Mouse (Mus musculus) stomach, embryonic 16.5 days (tissue): ENCODE data around the gene Lrrc45. TPM values are rescaled to one million over a fixed set of nuclear protein-coding genes. Genes with fewer than 3 reads are reported as not detected.
A peak's percentile ranks its signal among the peaks of the same experiment; 100 is the strongest.

Source experiments
- ATAC-seq: fragments of 200-750 bp; cut with Nextera tagmentation; 2 replicates; pipeline ENCODE4 v1.8.0; 2017; ENCODE audit warnings: moderate number of reproducible peaks, moderate TSS enrichment; ENCODE audit not compliant: insufficient read depth, low FRiP score
- H3K27ac ChIP-seq: fragments of 300-500 bp; sonication (generic); 2 replicates; pipeline ENCODE4 v1.5.1; 2014; ENCODE audit warnings: low read length
- H3K27me3 ChIP-seq: fragments of 300-500 bp; sonication (generic); 2 replicates; pipeline ENCODE4 v1.6.1; 2014; ENCODE audit warnings: low read length, control low read depth, mixed read lengths; ENCODE audit not compliant: control insufficient read depth, insufficient read depth
- H3K36me3 ChIP-seq: fragments of 300-500 bp; sonication (generic); 2 replicates; pipeline ENCODE4 v1.6.1; 2014; ENCODE audit warnings: low read length; ENCODE audit not compliant: control insufficient read depth, insufficient read depth
- H3K4me1 ChIP-seq: fragments of 300-500 bp; sonication (generic); 2 replicates; pipeline ENCODE4 v1.6.1; 2014; ENCODE audit warnings: low read length, control low read depth, mixed read lengths; ENCODE audit not compliant: control insufficient read depth, insufficient read depth
- H3K4me2 ChIP-seq: fragments of 300-500 bp; sonication (generic); 2 replicates; pipeline ENCODE4 v1.6.1; 2014; ENCODE audit warnings: low read depth, low read length, mixed read lengths
- H3K4me3 ChIP-seq: fragments of 300-500 bp; sonication (generic); replicated peaks from 2 replicates; pipeline ENCODE4 v1.5.1; 2014; ENCODE audit warnings: mild to moderate bottlenecking, low read length
- H3K9ac ChIP-seq: fragments of 300-500 bp; sonication (generic); 2 replicates; pipeline ENCODE4 v1.6.1; 2014; ENCODE audit warnings: low read length
- H3K9me3 ChIP-seq: fragments of 300-500 bp; sonication (generic); replicated peaks from 2 replicates; pipeline ENCODE4 v1.6.1; 2016; ENCODE audit warnings: low read length, control low read depth; ENCODE audit not compliant: control insufficient read depth
- WGBS: fragments of 180-500 bp; shearing (Covaris S2); extraction: QIAGEN DNeasy Blood & Tissue Kit; methylation state at CpG from one replicate; pipeline ENCODE4 v1.1.7; 2014; 5-methylcytosine and 5-hydroxymethylcytosine counted together
- polyA plus RNA-seq: library from polyadenylated mRNA; unstranded; fragments of >200 nt; fragmentation: Nextera tagmentation; extraction: Ambion mirVana; gene quantifications from 2 replicates; pipeline ENCODE4 v1.2.1, GENCODE M21; 2015

Lrrc45 gene
- polyA plus RNA-seq, 1 experiment from 2014 or later, result 59.1 TPM

- H3K4me1 ChIP-seq, result peaks cover 10% of the 10 kb centered on the region
- WGBS, result 34% methylated on average over 12 of the region's 12 CpGs
- H3K27ac ChIP-seq, result peak overlapping the region; percentile 43; the same call in 1 of the 2 replicates
- H3K36me3 ChIP-seq, result no peaks in the 10 kb centered on the region
- no peaks in the 10 kb centered on the region for H3K9me3 ChIP-seq
- H3K4me2 ChIP-seq, result no peak overlapping the region
- no peaks in the 10 kb centered on the region for H3K27me3 ChIP-seq
- no peak overlapping the region for H3K9ac ChIP-seq
- H3K4me3 ChIP-seq, result no peak overlapping the region
- peak; percentile 21; the same call in 1 of the 2 replicates for ATAC-seq
These were observed 18.1 kb upstream of the Lrrc45 start for GRCm38 (mm10) chr11:120695641-120696040.

GRCm38 (mm10) chr11:120696568-120696967 is 17.2 kb upstream of the Lrrc45 start:
- WGBS, result 88% methylated on average over 6 of the region's 6 CpGs
- no peaks in the 10 kb centered on the region for H3K27me3 ChIP-seq
- H3K36me3 ChIP-seq, result no peaks in the 10 kb centered on the region
- no peak overlapping the region for H3K9ac ChIP-seq
- ATAC-seq, result no peak
- H3K4me2 ChIP-seq, result no peak overlapping the region
- H3K27ac ChIP-seq, result no peak overlapping the region
- H3K9me3 ChIP-seq, result no peaks in the 10 kb centered on the region
- no peak overlapping the region for H3K4me3 ChIP-seq
- peaks cover 10% of the 10 kb centered on the region for H3K4me1 ChIP-seq

GRCm38 (mm10) chr11:120697741-120698140 is 16.0 kb upstream of the Lrrc45 start:
- Histone ChIP-seq H3K27ac (peak overlapping the region; percentile 83), H3K36me3 (no peaks in the 10 kb centered on the region), H3K9me3 (no peaks in the 10 kb centered on the region), H3K4me2 (no peak overlapping the region), H3K27me3 (no peaks in the 10 kb centered on the region), H3K4me3 (no peak overlapping the region), H3K9ac (0 out of 2 replicates have a peak overlapping the region, but pooled peaks have one; percentile 34), H3K4me1 (peaks cover 10% of the 10 kb centered on the region)
- WGBS, result 45% methylated on average over 10 of the region's 10 CpGs
- peak; percentile 56; the same call in 1 of the 2 replicates for ATAC-seq

GRCm38 (mm10) chr11:120703696-120704454 is 9.8 kb upstream of the Lrrc45 start:
- no peaks in the 10 kb centered on the region for H3K9me3 ChIP-seq
- peak overlapping the region; percentile 17; the same call in 1 of the 2 replicates for H3K9ac ChIP-seq
- no peak overlapping the region for H3K4me2 ChIP-seq
- H3K4me3 ChIP-seq, result no peak overlapping the region
- ATAC-seq, result no peak
- peaks cover 29% of the 10 kb centered on the region for H3K4me1 ChIP-seq
- no peaks in the 10 kb centered on the region for H3K36me3 ChIP-seq
- peak overlapping the region; percentile 25; the same call in 1 of the 2 replicates for H3K27ac ChIP-seq
- H3K27me3 ChIP-seq, result no peaks in the 10 kb centered on the region
- WGBS, result 44% methylated on average over 15 of the region's 15 CpGs

- Histone ChIP-seq H3K4me1 (peaks cover 37% of the 10 kb centered on the region), H3K36me3 (no peaks in the 10 kb centered on the region), H3K4me2 (no peak overlapping the region), H3K9me3 (no peaks in the 10 kb centered on the region), H3K27ac (peak overlapping the region; percentile 25; the same call in 1 of the 2 replicates), H3K9ac (peak overlapping the region; percentile 32; the same call in 1 of the 2 replicates), H3K27me3 (no peaks in the 10 kb centered on the region), H3K4me3 (no peak overlapping the region)
- ATAC-seq, result no peak
- WGBS, result 29% methylated on average over 8 of the region's 8 CpGs
These were observed 9.0 kb upstream of the Lrrc45 start for GRCm38 (mm10) chr11:120704486-120705325.

GRCm38 (mm10) chr11:120706120-120706519 is 7.6 kb upstream of the Lrrc45 start:
- H3K9me3 ChIP-seq, result no peaks in the 10 kb centered on the region
- 54% methylated on average over 5 of the region's 5 CpGs for WGBS
- no peak overlapping the region for H3K4me2 ChIP-seq
- no peaks in the 10 kb centered on the region for H3K27me3 ChIP-seq
- no peak overlapping the region for H3K4me3 ChIP-seq
- ATAC-seq, result no peak
- H3K4me1 ChIP-seq, result peaks cover 41% of the 10 kb centered on the region
- no peak overlapping the region; the same call in 1 of the 2 replicates for H3K9ac ChIP-seq
- 0 out of 2 replicates have a peak overlapping the region, but pooled peaks have one; percentile 12 for H3K27ac ChIP-seq
- H3K36me3 ChIP-seq, result no peaks in the 10 kb centered on the region

GRCm38 (mm10) chr11:120707225-120707624 is 6.5 kb upstream of the Lrrc45 start:
- 33% methylated on average over 12 of the region's 12 CpGs for WGBS
- no peak overlapping the region for H3K4me3 ChIP-seq
- H3K4me1 ChIP-seq, result peaks cover 41% of the 10 kb centered on the region
- H3K27me3 ChIP-seq, result no peaks in the 10 kb centered on the region
- peak overlapping the region; percentile 30 for H3K9ac ChIP-seq
- no peak overlapping the region for H3K27ac ChIP-seq
- H3K9me3 ChIP-seq, result no peaks in the 10 kb centered on the region
- no peaks in the 10 kb centered on the region for H3K36me3 ChIP-seq
- no peak for ATAC-seq
- no peak overlapping the region for H3K4me2 ChIP-seq

GRCm38 (mm10) chr11:120707969-120708368 is 5.8 kb upstream of the Lrrc45 start:
- H3K36me3 ChIP-seq, result no peaks in the 10 kb centered on the region
- no peak overlapping the region for H3K4me2 ChIP-seq
- 40% methylated on average over 5 of the region's 5 CpGs for WGBS
- no peak overlapping the region for H3K4me3 ChIP-seq
- peak overlapping the region; percentile 15; the same call in 1 of the 2 replicates for H3K9ac ChIP-seq
- no peak for ATAC-seq
- no peaks in the 10 kb centered on the region for H3K27me3 ChIP-seq
- peaks cover 43% of the 10 kb centered on the region for H3K4me1 ChIP-seq
- H3K27ac ChIP-seq, result peak overlapping the region; percentile 61
- H3K9me3 ChIP-seq, result no peaks in the 10 kb centered on the region

- Histone ChIP-seq H3K4me2 (no peak overlapping the region), H3K4me1 (peaks cover 39% of the 10 kb centered on the region), H3K4me3 (no peak overlapping the region), H3K9me3 (no peaks in the 10 kb centered on the region), H3K36me3 (no peaks in the 10 kb centered on the region), H3K27ac (peak overlapping the region; percentile 61), H3K27me3 (no peaks in the 10 kb centered on the region), H3K9ac (no peak overlapping the region; the same call in 1 of the 2 replicates)
- no peak for ATAC-seq
- WGBS, result 73% methylated on average over 2 of the region's 2 CpGs
These were observed 4.2 kb upstream of the Lrrc45 start for GRCm38 (mm10) chr11:120709551-120709950.
